Mouse (Mus musculus): ENCODE results near the gene Col23a1.
A peak's percentile ranks its signal among the peaks of the same experiment; 100 is the strongest.

Gene Col23a1

DNA sequence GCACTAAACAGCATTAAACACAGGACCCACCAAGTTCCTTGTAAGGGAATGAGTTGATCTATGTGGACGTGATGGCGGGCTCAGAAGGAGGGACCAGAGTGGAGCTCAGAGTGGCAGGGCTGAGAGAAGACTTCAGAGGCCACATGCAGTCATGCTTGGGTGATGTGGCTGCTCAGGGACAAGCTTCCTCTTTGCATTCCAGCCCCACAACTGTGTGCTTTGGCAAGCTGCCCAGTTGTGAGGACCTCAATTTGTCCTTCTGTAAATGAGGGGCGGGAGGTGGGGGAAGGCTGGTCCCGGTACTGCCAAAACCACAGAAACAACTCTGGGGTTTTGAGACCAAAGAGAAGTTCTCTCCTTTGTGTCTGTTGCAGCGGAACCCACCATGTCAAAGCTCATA is 261.5 kb downstream of the Col23a1 start:
- DNase-seq, result no peak

DNA sequence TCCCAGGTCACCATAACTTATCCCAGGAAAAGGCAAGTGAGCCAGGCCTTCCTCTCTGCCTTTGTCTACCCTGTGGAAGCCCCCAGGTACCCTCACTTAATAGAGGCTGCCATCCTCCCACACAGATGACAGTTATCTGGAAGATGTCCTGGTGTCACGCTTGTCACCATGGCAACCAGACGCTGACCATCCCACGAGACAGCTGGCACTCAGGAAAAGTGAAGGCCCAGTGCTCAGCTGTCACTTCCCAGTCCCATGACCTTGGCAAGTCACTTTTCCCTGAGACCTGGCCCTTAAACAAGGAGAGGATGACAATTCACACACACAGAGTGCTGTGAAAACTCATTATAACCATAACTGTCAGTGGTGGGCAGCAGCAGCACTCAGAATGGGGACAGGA is 262.4 kb downstream of the Col23a1 start:
- DNase-seq, result no peak

DNA sequence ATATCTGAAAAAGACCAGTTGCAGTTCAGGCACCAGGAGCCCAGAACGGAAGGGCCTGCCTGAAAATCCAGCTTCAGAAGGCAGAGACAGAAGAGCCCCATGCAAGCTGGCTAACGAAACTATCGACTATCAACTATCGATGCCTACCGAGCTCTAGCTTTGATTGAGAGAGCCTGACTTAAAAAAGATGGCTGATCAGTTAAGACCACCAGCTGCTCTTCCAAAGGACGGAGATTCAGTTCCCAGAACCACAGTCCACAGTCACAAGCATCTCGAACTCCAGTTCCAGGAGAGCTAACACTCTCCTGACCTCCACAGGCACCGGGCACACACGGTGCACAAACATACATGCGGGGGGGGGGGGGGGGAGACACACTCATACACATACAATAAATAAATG is 264.9 kb downstream of the Col23a1 start:
- DNase-seq, result no peak

DNA sequence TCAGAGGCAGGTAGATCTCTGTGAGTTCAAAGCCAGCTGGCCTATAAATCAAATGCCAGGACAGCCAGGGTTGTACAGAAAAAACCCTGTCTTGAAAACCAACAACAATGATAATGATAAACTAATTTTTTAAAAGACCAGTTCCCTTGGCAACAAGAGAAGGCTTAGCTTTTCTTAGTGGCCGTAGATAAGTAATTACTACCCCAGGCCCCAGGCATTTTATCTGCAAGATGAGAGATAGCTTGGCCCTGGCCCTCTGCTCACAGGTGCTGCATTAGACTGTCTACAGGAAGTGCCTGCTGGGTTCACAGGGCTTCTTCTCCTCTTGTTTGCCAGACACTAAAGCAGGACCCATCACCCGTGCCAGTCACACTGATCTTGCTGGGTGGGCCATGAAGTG is 265.3 kb downstream of the Col23a1 start:
- DNase-seq, result no peak

DNA sequence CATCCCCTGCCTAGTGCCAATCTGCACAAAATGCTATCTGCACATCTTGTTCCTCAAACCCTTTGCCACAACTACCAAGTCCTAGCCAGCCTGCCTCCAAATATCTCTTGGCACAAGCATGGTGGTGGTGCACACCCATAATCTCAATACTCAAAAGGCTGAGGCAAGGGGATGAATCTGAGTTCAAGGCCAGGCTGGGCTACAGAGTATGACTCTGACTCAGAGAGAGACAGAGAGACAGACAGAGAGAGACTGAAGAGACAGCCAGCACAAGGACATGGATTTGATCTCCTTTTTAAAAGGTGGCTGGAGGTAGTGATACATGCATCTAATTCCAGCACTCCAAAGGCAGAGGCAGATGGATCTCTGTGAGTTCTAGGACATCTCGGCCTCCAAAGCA is 273.6 kb downstream of the Col23a1 start:
- no peak for DNase-seq

DNA sequence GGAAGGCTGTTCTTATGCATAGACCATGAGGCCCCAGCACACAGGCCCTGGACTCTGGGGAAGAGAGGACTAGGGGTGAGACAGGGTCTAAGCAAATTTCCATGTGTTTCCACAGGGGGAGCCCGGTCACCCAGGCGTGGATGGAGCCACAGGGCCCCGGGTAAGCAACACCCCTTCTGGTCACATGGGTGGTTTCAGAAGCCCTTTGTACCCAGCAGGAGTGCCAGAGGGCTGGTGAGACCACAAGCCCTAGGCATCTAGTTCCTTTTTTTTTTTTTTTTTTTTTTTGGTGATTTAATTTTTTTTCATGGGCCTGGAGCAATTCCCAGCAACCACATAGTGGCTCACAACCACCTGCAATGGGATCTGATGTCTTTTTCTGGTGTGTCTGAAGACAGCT is 275.3 kb downstream of the Col23a1 start:
- no peak for DNase-seq

DNA sequence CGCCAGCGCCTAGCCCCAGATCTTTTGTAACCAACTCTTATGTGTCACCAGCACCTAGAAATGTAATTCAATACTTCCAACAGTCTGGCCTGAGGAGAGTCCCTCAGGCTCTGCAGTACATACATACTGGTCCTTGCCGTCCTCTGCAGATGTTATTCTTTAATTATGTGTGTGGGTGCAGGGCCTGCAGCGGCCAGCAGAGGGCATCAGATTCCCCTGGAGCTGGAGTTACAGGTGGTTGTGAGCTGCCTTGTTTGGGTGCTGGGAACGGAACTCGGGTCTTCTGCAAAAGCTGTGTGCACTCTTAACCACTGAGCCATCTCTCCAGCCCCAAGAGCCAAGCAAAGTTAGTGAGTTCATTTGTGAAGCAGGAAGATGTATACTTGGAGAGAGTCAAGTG is 276.2 kb downstream of the Col23a1 start:
- DNase-seq, result no peak

DNA sequence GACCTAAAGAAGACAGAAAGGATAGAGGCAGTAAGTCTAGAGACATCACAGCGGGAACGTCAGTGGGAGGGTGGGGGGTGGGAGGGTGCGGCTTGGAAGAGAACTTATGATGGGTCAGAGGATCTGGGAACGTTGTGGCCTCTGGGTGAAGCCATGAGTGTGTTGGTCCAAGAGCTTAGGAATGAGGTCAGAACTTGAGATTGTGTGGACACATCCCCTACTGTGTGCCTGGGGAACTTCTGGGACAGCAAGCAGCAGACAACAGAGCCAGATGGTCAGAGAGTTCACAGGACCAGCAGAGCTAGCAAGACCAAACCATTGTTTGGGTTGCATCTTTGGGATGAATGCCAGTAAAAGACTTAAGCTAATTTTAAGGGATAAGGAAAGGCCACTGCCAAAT is 279.1 kb downstream of the Col23a1 start:
- DNase-seq, result no peak

DNA sequence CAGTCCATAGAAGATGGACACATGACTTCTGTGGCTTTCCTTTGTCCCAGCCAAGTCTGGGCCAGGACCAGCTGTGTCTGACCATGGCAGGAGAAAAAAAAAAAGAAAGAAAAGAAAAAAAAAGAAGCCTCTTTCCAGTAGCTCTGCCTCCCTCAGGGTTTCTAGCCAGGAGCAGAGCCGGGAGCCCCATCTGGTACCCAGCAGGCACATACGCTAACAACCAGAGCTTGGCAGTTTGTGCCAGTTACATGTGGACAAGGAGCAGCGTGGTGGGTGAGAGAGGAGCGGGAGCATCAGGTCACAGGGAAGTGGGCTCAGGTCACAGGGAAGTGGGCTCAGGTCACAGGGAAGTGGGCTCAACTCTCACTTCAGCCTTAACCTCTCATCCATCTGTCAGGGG is 286.7 kb downstream of the Col23a1 start:
- peak in 1 of 2 experiments; percentile 22 for DNase-seq

DNA sequence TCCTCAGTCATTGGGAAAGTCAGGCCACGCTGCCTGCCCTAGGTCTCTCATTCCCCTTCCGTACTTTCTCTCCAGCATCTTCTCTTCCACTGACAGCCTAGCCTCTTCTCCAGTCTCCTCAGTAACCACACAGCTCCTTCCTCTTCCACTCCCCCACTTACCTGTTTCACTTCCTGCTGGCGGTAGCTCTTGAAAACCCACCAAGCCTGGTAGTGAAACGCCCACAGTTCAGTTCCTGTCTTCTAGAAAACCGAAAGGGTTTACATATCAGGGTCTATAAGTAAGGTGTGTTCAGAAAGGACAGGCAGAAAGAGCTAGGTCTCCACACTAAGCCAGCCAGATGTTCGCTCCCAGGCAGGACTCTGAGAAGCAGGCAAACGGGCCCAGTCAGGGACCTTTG is 287.9 kb downstream of the Col23a1 start:
- no peak for DNase-seq

DNA sequence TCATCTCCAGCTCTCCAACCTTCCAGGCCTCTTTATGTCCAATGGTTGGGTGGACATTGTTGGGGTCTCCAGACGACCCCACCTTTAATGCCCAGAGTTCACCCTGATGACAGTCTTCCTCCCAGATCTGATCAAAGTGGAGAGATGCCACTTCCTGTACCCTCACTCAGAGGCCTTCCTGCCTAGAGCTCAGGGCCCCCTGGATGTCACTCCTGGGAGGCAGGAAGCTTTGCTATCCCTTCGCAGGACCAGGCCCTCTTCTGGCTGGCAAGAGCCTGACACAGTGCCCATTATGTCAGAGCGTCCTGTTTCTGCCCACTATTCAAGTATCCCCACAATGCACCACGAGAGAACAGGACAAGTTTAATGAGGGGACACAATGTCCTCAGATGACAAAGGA is 289.3 kb downstream of the Col23a1 start:
- DNase-seq, result no peak

DNA sequence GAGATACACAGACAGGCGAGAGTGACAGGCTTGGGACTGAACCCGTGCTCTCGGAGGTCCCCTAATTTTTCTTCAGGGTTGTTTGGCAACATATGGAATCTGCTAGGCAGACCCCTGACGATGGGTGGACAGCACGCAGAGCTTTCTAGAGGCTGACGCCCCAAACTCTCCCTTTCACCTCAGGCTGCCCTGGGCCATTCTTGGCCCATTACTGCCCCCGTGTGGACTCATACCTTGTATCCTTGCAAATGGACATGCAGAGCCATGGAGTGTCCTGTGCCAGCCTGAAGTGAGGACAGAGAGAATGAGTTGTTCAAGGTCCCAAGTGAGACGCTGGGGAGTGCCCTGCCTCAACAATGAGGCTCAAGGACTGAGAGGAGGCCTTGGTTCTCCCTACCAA is 293.0 kb downstream of the Col23a1 start:
- DNase-seq, result peak; percentile 72 to 86

DNA sequence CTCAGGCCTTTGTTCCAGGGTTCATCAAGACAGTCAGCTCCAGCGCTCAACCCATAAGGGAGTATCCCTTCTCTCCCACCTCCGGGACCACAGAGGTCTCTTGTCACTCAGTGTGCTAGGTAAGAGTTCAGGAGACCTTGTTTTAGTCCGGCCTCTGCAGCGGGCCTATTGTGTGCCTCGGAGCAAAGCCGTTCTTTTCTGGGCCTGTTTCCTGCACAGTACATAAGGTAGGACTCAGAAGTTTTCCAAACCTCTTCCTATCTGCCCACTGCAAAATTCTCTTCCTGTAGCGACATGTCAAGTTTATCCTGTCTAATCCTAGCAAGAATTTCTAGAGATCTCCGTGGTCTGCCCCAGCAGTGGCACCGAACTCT is 294.3 kb downstream of the Col23a1 start:
- peak in 1 of 2 experiments; percentile 25 for DNase-seq

DNA sequence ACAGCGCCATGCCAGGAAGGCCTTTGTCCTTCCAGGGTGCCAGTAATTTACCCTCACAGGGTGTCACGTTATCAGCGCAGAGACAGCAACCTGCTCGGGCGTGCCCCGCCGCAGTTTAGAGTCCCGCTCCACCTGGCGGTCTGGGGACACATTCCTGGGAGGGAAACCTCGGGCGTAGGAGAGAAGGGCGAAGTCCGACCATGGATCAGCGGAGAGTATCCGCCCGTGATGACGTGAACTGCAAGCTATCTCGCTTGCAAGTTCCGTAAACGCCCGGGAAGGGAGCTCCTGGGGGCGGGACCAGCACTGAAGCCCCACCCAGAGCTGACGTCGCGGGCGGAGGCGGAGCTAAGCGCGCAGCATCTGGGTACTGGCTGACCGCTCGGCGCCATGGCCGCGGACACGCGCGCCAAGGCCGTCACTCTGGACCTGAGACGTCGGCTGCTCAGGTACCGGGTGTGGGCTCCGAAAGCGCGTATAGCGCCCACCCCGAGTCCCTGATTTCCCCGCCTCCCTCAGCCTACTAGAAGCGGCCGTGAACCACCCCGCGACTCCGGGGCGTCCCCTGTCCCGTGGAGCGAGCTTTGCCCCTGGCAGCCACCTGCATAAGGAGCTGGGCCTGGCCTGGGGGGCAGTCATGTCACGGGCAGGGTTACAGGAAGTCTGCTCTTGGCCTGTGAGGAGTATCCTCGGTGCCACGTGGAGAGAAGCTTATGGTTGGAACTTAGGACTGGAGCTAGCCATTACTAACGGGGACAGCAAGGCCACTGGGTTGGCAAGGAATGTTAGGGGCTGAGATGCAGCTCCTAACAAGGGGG is 294.9 kb downstream of the Col23a1 start, which contains the start of gene Phykpl:
Gene Phykpl, plus strand, starts transcription at position 327 of the 818 bp plus-strand sequence.
- peak; percentile 97 to 98 for DNase-seq

DNA sequence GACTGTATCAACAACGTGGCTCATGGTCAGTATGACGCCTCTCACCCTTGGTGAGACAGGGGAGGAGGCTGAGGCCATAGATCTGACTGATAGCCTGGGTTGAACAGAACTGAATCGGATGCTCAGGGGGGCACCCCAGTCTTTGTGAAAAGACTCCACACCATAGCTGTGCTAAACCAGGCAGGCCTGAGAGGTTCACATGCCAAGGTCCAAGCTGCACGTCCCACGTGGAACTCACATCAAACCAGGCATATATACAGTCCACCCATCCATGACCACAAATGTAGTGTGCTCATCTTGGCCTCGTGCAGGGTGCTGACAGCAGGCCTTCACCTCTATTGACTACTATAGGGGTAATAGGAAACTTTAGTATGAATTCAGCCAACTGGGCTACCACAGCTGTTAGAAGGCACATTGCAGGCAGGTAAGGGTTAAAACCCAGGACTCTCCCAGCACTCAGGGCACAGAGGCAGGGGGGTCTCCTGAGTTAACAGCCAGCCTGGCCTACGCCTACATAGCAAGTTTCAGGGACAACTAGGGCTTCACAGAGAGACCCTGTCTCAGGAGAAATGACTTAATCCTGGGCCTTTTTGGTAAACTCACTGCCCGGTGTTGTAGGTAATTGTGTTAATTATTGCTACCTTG is 296.0 kb downstream of the Col23a1 start:
- DNase-seq, result no peak

DNA sequence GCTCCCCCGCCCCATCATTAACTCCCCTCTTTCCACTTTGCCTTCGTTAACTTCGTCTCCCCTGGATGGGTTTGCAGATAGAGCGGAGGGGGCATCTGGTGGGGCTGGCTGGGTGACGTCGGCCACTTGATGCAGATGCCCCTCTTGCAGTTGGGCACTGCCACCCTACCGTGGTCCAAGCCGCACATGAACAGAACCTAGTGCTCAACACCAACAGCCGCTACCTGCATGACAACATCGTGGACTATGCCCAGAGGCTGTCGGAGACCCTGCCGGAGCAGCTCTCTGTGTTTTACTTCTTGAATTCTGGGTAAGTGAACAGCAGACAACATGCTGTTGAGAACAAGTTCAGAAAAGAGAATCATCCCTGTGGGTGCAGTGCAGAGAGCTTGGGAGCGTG is 296.7 kb downstream of the Col23a1 start:
- DNase-seq, result no peak

DNA sequence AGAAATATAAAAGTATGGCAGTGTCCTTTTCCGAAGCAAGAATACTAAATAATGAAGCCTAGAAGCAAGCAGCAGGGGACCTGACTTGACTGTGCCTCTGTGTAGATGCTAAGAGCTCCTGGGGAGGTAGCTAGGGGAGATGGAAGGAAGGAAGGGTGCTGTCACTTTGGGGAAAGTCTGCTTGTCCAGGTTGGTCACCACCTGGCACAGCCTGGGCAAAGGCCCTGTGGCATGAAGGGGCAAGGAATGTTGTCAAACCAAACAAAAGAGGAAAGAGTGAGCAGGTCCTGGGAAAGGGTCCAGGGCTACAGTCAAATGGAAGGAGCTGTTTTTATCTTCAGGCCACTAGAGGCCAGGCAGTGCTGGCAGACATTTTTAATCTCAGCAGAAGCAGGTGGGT is 297.3 kb downstream of the Col23a1 start:
- no peak for DNase-seq

DNA sequence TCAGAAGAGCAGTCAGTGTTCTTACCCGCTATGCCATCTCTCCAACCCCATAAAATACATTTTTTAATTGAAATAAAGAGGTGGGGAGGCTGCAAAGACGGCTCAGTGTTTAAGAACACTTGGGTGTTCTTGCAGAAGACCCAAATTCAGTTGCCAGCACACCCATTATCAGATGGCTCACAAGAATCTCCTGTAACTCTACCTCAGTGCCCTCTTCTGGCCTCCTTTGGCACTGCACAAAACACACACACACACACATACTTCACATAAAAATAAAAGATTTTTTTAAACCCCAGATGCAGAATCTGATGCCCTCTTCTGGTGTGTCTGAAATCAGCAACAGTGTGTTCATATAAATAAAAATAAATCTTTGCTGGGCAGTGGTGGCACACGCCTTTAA is 299.1 kb downstream of the Col23a1 start:
- DNase-seq, result no peak

DNA sequence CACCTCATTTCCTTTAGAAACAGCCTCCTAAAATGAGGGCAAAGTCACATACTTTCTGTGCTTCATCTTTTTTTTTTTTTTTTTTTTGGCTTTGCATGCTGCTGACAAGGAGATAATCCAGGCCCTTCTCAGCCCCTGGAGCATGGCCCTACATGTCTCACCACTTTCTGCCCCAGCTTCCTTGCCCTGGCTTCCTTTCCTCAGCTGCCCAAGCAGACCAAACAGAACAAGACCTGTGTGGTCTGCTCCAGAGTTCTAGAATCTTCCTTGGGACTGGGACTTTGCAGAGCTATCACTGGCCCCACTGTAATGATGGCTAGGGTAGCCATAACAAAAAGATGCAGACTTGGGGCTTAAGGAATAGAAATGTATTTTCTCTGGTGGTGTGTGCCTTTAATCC is 300.3 kb downstream of the Col23a1 start:
- DNase-seq, result no peak

DNA sequence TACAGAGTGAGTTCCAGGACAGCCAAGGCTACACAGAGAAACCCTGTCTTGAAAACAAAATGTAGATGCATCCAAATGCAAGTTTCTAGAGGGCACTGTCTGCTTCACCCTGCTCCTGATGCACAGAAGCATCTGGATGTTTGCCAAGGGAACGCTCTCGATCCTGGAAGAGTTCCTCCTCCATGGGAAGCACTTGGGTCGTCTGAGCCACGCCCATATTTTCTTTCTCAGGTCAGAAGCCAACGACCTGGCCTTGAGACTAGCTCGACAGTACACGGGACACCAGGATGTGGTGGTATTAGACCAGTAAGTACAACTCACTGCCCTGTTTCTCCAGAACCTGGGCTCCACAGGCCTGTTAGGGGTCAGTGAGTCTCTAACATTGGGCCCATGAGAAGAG is 301.4 kb downstream of the Col23a1 start:
- DNase-seq, result no peak

DNA sequence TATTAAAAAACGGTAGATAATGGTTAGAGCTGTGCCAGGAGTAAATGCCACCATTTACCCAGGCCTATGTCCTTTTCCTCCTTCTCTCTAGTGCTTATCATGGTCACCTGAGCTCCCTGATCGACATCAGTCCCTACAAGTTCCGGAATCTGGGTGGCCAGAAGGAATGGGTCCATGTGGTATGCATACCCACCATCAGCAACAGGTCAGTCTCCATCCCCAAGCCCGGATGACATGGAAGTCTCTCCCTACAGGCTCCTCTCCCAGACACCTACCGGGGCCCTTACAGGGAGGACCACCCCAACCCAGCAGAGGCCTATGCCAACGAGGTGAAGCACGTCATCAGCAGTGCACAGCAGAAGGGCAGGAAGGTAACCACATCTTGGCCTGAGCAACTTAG is 302.2 kb downstream of the Col23a1 start:
- DNase-seq, result no peak

DNA sequence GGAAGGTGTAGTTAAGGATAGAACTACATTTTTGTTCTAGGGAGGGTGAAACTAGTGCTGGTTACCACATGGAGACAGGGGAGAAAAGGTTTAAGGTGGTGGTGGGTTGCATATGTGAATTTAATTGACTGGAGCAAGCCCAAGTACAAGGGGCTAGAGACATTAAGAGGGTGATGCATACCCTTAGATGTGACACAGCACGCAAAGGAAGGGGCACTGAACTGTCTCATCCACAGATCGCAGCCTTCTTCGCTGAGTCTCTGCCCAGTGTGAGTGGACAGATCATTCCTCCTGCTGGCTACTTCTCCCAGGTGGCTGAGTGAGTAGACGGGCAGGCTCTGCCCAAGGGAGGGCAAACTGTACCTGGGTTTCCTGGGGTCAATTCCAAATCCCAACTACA is 303.6 kb downstream of the Col23a1 start:
- no peak for DNase-seq

DNA sequence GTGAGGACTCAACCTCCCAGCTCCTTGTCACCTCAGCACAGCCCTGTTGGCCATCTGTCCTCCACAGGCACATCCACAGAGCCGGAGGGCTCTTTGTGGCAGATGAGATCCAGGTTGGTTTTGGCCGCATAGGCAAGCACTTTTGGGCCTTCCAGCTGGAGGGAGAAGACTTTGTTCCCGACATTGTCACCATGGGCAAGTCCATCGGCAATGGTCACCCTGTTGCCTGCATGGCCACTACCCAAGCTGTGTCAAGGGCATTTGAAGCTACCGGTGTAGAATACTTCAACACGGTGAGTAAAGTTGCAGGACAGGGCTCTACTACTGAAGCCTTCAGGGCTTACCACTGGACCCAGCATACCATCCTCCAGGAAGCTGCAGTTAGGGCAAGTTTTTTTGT is 304.1 kb downstream of the Col23a1 start:
- no peak for DNase-seq

DNA sequence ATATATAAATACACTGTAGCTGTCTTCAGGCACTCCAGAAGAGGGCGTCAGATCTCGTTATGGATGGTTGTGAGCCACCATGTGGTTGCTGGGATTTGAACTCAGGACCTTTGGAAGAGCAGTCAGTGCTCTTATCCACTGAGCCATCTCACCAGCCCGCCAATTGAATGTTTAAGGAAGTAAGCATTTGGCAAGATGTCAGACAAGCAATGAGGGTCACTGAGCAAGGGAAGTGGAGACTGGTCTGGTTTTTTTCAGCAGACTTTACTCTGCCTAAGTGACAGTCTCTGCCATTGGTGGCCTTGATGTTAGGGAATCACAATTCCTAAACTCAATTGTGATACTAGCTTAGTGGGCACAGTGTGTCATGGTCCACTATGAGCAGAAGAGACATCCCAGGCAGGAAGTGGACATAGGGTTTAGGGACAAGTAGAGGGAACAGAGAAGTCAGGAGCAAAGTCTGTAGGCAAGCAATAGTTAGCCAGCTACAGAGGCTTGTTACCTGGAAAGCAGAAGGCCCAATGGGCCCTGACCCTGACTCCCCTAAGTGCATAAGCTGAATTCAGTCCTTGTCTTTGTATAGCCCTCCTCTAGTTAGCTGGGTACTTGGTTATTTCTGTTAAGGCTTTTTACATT is 305.1 kb downstream of the Col23a1 start:
- no peak for DNase-seq
